Mouse (Mus musculus): ENCODE data around the gene Deaf1.

The Deaf1 gene

DNA sequence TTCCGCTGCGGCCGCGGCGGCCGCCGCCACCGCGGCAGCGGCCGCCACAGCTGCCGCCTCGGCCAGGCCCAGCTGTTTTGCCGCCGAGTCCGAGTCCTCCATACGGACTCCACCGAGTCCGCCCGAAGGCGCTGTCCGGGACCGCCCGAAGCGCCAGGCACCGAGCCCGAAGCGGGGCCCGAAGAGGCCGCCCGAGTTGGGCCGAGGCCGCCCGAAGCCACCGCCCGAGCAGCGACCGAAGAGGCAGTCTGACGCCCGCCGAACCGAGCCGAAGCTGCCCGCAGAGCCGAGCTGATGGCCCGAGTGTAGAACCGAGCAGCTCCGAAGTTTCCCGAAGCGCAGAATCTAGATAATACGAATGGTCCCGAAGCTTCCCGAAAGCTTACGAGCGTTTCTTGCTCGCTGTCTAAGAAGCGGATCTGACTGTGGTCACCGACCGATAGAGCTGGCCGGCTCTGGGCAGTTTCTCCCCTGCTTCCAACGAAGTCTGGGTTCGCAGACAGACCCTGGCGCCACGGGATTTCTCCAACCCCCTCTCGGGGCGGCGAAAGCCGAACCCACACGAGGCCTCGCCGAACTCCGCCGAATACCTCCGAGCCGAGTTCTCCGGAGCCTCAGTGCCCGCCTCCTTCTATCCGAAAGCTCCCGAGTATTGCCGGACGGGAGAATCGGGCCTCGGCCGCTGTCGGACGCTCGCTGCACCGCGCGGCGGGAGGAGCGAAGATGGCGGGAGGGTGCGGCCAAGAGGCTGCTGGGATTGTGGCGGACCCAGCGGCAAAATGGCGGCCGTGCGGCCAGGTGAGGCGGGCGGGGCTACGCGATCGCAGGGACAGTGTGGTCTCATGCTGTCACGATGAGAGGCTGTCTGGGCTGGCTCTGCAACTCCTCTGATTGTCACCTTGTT, at the start of gene Deaf1, which contains the start of gene Tmem80:
Gene Deaf1, minus strand, starts transcription at position 222 of the 904 bp plus-strand sequence.
Gene Tmem80, plus strand, starts transcription at position 271 of the 904 bp plus-strand sequence.
- peak; percentile 98 to 99 for DNase-seq (ENCODE audit: low spot score in 2 of 2)

DNA sequence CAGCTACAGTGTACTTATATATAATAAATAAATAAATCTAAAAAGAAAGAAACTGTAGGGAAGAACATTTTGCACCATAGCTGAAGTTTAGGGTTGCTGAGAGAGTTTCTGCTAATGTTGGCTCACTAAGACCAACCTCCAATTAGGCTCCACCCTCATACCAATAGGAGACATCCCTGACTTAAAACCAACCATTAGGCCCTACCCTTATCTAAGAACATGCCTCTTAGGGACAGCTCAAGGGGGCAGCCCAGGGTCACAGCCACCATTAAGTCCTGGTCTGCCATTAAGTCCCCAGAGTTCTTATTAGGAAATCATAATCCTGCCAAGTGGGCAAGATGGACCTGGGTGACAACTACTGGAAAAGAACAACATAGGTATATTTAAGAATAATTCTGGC, 46.9 kb upstream of the Deaf1 start:
- DNase-seq (ENCODE audit: low spot score in 2 of 2), result no peak

DNA sequence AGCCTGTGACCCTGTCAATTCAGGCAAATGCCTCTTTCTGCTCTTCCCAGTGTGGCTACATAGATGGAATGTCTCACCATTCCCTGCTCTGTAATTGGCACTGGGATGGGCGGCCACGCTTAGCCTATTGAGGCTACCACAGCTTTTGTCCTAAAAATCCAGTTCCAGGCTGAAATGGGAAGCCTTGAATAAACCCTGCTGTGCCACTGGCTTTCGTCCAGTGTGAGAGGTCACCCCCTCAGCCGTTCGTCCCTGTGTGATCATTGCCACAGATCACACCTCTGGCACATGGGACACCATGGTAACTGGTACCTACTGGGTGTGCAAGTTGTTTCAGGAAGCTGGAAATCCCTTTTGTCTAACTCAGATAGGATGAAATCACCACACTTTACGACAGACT, 46.1 kb upstream of the Deaf1 start:
- DNase-seq (ENCODE audit: low spot score in 2 of 2), result no peak

DNA sequence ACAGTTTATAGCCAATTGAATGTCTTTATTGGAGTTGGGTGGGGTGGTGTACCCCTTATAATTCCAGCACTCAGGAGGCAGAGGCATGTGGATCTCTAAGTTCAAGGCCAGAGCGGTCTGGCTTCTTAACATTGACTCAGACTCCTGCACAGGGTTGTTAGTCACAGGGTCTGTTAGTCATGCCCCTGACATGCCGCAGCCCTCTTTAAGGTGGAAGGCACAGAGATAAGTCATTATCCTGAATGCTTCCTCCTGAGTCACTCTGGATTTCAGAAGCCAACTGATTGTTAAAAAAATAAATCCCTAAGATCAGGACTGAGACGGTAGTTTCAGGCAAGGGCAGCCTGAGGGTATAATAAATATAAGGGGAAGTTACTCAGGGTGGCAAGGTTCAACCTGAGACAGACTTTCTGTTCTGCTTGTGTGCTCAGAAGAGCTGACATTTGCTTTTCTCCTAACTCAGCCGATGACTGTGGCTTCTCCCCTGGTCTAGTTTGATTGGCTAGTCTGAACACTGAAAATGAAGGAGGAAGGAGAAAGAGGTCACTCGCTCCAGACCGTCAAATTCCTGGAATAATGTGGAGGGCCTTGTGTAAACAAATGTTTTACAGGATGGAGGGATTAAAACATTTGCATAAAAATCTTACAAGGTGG, 44.6 kb upstream of the Deaf1 start:
- DNase-seq (ENCODE audit: low spot score in 2 of 2), result no peak

DNA sequence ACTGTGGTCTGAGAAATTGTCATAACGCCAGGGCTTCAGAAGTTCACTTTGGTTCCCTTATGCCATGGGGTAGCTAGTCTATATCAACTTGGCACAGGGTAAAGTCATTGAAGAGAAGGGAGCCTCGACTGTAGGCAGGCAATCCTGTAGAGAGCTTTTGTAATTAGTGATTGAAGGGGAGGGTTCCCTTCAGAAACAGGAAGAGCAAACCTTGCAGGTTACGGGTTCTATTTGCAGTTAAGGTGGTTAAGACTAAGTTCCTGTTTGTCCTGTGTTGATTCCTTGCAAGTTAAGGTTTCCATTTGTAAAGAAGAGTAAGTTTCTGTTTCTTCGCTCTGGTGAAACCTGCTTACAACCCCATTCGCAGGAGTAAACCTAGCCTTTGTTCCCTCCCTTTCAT, 42.4 kb upstream of the Deaf1 start:
- no peak for DNase-seq (ENCODE audit: low spot score in 2 of 2)

DNA sequence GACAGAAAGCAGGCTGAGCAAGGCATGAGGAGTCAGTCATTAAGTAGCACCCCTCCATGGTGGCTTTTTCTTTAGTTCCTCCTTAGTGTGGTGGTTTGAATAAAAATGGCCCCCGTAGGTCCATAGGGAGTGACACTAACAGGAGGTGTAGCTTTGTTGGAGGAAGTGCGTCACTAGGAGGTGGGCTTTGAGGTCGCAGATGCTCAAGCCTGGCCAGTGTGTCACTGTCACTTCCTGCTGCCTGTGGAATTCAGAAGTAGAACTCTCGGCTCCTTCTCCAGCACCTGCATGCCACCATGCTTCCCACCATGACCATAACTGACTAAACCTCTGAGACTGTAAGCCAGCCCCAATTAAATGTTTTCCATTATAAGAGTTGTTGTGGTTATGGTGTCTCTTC, 39.9 kb upstream of the Deaf1 start:
- DNase-seq (ENCODE audit: low spot score in 2 of 2), result no peak

DNA sequence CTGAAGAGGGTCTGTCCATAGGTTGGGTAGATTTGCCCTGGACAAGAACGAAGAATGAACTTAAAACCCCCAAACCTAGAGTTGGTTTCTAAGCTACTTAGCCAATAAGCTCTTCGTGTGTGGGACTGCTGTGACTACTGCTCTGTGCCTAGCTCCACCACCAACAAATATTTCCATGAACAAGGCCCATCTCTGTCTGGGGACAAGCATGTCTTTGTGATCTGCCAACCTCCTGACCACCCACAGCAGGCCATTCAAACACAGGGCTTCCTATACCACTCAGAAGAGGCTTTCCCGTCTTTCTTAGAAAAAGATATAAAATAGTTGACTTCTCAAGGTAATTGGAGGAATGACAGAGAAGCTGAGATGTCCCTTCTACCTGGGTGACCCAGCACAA, 37.6 kb upstream of the Deaf1 start:
- no peak for DNase-seq (ENCODE audit: low spot score in 2 of 2)

DNA sequence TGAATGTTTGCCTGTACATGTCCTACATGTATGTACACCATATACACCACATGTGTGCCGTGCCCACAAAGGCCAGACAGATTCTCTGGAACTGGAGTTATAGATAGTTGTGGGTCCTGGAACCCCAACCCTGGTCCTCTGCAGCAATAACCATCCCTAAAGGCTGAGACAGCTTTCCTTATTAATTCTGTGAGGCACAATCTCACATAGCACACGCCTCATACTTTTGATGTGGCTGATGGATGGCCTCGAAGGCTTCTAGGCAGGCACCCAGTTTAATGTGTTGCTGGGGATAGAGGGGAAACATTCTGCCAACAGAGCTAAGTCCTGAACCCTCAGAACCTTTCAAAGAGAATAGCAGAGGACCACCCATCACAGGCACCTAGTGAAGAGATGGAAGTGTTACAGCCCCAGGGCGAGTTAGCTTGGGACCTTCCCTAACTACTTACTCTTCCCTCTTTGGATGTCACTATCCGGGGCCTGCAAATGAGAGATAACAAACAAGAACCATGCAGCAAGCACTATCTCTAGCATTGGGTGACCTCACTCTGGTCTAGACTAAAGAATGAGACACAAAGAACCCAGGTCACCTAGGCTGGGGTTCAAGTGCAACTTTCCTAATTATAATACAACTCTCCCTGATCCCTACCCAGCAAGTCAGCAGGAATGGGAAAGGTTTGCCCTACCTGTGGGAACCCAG, 37.0 kb upstream of the Deaf1 start:
- DNase-seq (ENCODE audit: low spot score in 2 of 2), result no peak

DNA sequence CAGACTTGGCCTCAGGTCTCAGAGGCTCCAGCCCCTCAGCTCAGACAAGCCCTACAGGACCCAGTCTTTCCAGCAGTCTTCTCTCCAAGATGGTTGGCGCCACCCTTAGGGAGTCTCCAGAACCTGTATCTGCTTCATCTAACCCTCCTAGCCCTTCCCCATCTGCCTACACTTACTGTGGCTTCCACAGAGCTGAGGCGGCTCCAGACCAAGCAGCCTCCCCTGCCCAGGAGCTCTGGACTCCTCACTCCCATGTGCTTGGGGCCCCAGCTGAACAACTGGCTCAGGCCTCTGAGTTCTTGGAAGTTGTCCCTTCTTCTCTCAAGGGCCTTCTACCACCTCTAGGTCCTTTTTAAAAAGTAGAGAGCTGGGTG, 36.2 kb upstream of the Deaf1 start:
- DNase-seq (ENCODE audit: low spot score in 2 of 2), result no peak

DNA sequence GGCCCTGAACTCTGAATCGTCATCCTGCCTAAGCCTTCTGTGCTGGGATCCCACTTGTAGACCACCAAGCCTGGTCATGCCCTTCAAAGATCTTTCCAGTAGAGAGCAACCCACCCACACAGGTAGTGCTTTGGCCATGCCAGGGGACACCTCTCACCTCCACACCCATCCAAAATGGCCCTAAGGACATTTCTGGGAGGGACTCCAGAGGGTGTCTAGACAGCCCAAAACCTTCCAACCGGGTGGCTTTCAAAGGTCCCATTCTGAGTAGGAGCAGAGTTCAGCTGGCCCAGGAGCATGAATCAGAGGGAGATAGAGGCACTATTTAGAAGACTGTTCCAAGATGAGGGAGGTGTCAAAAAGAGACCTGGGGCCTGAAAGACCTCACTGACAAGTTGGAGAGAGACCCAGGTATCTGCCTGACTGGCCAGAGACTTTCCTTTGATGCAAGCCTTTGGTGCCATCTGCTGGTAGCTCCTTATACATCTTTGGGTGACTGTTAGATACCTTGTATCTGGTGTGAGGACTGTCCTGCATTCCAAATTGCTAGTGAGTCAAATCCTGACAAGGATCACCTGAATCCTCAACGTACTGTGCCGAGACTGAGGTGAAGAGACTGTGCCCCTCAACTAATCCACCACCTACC, 35.7 kb upstream of the Deaf1 start:
- peak; percentile 58 to 61 for DNase-seq (ENCODE audit: low spot score in 2 of 2)

DNA sequence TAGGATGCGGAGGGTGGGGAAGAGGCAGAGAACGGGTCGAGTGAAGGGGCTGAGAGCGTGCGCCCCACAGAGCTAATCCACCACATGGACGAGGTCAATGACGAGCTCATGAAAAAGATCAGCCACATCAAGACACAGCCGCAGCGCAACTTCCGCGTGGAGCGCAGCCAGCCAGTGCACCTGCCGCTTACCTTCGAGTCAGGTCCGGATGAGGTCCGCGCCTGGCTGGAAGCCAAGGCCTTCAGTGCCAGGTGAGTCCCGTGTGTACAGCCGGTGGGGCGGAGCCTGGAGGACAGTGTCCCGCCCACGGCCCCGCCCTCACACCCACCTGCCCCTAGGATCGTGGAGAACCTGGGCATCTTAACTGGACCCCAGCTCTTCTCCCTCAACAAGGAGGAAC, 34.0 kb upstream of the Deaf1 start:
- no peak for DNase-seq (ENCODE audit: low spot score in 2 of 2)

DNA sequence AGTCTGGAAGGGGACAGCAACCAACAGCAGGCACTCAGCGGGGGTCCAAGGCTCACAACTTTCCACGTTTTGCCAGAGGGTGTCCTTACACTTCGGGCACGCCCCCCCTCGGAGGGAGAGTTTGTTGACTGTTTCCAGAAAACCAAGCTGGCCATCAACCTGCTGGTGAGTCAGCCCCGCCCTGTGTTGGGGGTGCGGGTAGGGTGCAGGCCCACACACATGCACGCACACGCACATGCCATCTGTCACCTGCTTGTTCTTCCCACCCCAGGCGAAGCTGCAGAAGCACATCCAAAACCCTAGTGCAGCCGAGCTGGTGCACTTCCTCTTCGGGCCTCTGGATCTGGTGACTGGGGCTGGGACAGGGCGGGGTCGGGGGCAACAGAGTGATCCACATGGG, 29.5 kb upstream of the Deaf1 start:
- no peak for DNase-seq (ENCODE audit: low spot score in 2 of 2)

DNA sequence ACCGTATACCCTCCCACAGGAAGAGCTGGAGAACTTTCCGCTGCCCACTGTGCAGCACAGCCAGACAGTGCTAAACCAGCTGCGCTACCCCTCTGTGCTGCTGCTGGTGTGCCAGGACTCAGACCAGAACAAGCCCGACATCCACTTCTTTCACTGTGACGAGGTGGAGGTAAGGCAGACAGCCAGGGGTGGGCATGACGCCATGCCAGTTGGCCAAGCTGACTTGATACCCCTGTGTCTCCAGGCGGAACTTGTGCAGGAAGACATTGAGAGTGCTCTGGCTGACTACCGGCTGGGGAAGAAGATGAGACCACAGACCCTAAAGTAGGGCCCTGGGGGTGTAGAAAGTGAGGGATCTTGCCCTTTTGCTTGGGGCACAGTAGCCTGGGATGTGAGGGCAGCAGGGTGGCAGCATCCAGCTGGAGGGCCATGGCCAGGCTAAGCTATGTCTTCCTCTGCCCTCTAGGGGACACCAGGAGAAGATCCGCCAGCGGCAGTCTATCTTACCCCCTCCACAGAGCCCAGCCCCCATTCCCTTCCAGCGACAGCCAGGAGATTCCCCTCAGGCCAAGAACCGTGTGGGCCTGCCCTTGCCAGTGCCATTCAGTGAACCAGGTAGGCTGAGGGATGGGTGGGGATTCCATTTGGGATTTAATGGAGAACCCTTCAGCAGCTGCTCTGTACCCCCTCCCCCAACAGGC, 28.3 kb upstream of the Deaf1 start:
- no peak for DNase-seq (ENCODE audit: low spot score in 2 of 2)

DNA sequence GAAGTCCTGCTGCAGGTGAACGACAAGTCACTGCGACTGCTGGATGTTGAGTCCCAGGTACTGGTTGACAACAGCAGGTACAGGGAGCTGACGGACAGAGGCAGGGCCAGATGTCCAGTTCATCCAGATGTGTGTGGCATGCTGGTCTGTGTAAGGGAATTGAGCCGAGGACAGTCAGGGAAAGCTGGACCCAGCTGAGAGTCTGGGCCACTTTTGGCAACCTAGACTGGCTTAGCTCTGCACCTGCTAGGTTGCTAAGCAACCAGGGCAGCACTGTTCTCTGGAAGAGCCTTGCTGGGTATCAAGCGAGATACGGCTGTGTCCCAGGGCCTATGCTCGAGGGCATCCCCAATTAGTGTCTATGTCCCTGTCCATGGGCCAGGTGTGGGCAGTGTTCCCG, 27.6 kb upstream of the Deaf1 start:
- no peak for DNase-seq (ENCODE audit: low spot score in 2 of 2)

DNA sequence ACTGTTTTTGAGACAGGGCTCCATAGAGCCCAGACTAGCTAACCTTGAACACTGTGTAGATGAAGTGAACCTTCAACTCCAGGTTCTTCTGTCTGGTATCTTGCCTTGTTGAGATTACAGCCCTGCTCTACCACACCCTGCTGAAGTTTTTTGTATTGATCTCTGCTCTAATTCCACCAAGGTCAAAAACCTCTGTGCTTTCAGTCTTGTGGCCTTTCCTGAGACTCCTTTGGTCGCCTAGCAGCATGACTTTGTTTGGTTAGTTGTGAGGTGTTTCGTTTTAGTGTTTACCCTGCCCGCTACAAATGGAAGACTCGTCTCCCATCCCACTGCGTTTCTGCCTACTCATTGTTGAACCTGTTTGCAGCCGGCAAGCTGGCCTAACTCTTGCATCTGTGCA, 23.6 kb upstream of the Deaf1 start:
- DNase-seq (ENCODE audit: low spot score in 2 of 2), result no peak

DNA sequence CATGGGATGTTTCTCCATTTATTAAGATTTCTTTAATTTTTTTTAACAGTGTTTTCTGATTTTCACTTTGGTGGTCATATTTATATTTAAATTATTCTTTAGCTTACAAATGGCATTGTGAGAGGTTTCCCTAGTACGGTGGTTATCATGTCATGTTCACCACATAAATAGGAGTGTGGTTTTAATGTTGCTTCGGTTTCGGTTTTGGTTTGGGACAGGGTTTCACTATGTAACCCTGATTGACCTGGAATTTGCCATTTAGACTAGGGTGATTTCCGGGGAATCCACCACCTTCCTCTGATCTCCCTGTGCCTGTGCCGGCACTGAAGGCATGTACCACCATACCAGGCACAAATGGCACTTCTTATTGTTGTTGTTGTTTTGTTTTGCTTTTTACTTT, 17.3 kb upstream of the Deaf1 start:
- no peak for DNase-seq (ENCODE audit: low spot score in 2 of 2)

DNA sequence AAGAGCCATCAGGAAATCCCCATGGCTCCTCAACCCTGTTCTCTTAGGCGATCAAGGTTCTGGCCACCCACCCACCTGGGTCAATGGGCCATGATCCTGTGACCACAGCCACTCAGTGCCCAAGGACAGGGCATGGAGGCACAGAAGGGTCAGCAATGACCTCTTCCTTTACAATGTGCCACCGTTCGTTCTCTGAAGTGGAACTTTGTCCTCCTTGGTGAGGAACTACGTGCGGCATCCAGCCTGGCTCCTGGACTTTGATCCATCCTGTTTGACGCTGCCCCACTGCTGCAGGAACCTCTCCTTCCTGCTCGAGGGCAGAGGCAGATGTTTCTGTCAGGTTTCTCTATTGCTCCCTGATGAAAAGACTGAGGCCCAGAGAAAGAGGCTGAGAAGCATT, 16.2 kb upstream of the Deaf1 start:
- no peak for DNase-seq (ENCODE audit: low spot score in 2 of 2)

DNA sequence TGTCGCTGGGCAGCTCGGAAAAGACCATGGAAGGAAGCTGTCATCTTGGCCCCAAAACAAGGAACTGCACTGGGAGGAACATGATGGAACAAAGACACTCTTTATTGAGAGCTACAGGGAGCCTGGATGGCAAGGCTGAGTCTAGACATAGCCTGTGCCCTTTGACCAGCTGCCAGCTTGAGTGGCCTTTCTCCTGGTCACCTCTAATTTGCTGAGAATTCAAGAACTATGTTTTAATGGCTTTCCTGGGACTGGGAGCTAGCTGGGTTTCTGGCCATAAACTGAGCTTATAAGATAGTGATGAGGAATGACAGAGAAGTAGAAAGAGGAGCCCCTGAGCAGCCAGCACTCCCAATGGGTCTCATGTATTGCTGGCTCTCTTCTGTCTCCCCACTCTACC, 15.7 kb upstream of the Deaf1 start:
- DNase-seq (ENCODE audit: low spot score in 2 of 2), result no peak

DNA sequence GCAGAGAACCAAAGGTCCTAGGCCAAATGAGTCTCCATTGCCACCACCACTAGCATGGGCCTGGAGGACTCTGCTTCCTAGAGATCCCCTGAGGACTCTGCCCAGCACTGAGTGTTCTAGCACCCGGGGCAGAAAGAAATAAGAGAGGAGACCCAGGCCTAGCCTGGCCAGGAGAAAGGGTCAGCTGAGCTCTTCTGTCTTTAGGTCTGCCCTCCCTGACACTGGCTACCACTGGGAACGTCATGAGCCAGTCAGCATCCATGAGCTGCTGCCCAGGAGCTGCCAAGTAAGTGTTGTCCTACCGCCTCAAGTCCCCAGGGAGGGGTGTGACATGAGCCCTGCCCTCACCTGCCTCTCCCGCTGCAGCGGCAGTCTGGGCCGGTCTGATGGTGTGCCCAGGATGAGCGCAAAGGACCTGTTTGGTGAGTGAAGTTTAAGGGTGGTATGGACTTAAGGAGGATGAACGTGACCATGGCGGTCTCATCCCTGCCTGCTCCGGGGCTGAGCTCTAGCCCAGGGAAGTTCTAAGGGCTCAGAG, 14.3 kb upstream of the Deaf1 start:
- DNase-seq (ENCODE audit: low spot score in 2 of 2), result no peak

DNA sequence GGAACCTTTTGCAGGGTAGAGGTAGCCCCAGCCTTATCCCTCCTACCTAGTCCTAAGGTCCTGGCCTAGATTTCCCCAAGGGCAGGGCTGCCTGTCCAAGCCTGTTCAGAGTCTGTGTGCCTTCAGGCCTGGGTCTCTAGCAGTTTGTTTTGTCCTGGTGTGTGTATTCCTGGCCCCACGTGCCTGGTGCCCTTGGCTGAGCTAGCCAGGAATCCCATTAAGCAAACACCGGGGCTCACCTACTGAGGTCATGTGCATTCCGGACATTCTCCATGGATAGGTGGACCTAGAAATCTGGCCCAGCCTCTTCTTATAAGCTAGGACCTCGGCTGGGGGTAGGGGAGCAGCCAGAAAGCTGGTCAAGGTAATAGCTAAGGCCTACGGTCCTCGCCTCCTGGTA, 13.0 kb upstream of the Deaf1 start:
- peak in 1 of 2 experiments; percentile 32 for DNase-seq (ENCODE audit: low spot score in 2 of 2)

DNA sequence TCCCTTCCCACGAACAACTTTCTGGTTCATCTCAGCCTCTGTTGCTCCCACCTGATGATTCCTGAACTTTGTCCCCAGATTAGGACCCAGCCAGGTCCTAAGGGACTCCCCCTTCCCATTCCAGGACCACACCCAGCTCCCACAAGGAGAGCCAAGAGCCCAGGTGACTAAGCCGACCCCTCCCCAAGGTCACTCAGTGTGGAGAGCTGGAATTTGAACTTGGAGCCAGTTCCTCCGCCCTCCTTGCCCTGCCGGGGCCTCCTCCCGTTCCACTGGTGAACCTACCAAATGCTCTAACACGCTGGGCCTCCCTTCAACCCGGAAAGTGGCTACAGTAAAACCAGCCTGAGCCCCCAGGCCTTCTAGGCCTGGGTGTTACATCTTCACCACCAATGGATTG, 12.5 kb upstream of the Deaf1 start:
- no peak for DNase-seq (ENCODE audit: low spot score in 2 of 2)

Data from urinary bladder, postnatal 36 days (tissue).